Mouse (Mus musculus): ENCODE measurements around the gene Nol6. TPM values are rescaled to one million over a fixed set of nuclear protein-coding genes. Genes with fewer than 3 reads are reported as not detected.

Gene Nol6
- polyA plus RNA-seq, 1 experiment from 2014 or later, result 30.0 TPM

GRCm38 (mm10) chr4:41115074-41115473 is 9.2 kb downstream of the Nol6 start:
- Histone ChIP-seq H3K4me2 (no peak overlapping the region), H3K9me3 (no peaks in the 10 kb centered on the region), H3K27me3 (no peaks in the 10 kb centered on the region), H3K9ac (no peak overlapping the region), H3K4me3 (replicated peaks) (no peak overlapping the region), H3K4me1 (no peaks in the 10 kb centered on the region), H3K27ac (no peak overlapping the region), H3K36me3 (replicated peaks) (peaks cover 61% of the 10 kb centered on the region)
- 94% methylated on average over 6 of the region's 6 CpGs for WGBS
- no peak for ATAC-seq (ENCODE audit: low FRiP score)

- H3K4me2 ChIP-seq, result no peak overlapping the region
- H3K4me1 ChIP-seq, result no peaks in the 10 kb centered on the region
- ATAC-seq (ENCODE audit: low FRiP score), result no peak
- no peaks in the 10 kb centered on the region for H3K9me3 ChIP-seq
- H3K27me3 ChIP-seq, result no peaks in the 10 kb centered on the region
- no peak overlapping the region for H3K27ac ChIP-seq
- H3K36me3 ChIP-seq (replicated peaks), result peaks cover 55% of the 10 kb centered on the region
- H3K4me3 ChIP-seq (replicated peaks), result no peak overlapping the region
- WGBS, result 84% methylated on average over 8 of the region's 9 CpGs
- no peak overlapping the region for H3K9ac ChIP-seq
These were observed 9.7 kb downstream of the Nol6 start for GRCm38 (mm10) chr4:41114358-41115070.

- Histone ChIP-seq H3K4me3 (replicated peaks) (no peak overlapping the region), H3K4me2 (no peak overlapping the region), H3K27me3 (0 out of 2 replicates have a peak, but pooled peaks cover 3% of the 10 kb centered on the region), H3K9me3 (no peaks in the 10 kb centered on the region), H3K27ac (no peak overlapping the region), H3K36me3 (replicated peaks) (peaks cover under 1% of the 10 kb centered on the region; the same call in 1 of the 2 replicates), H3K9ac (no peak overlapping the region), H3K4me1 (peaks cover 4% of the 10 kb centered on the region; the same call in 1 of the 2 replicates)
- WGBS, result 87% methylated on average over 10 of the region's 10 CpGs
- ATAC-seq (ENCODE audit: low FRiP score), result no peak
These were observed 15.4 kb downstream of the Nol6 start for GRCm38 (mm10) chr4:41108717-41109425.

- Histone ChIP-seq H3K36me3 (replicated peaks) (no peaks in the 10 kb centered on the region; the same call in 1 of the 2 replicates), H3K27ac (no peak overlapping the region), H3K27me3 (0 out of 2 replicates have a peak, but pooled peaks cover 3% of the 10 kb centered on the region), H3K9me3 (no peaks in the 10 kb centered on the region), H3K4me1 (peaks cover 4% of the 10 kb centered on the region; the same call in 1 of the 2 replicates), H3K4me3 (replicated peaks) (no peak overlapping the region), H3K4me2 (no peak overlapping the region), H3K9ac (no peak overlapping the region)
- no peak for ATAC-seq (ENCODE audit: low FRiP score)
- 69% methylated on average over 4 of the region's 4 CpGs for WGBS
These were observed 16.8 kb downstream of the Nol6 start for GRCm38 (mm10) chr4:41107440-41107839.

GRCm38 (mm10) chr4:41102901-41103300 is 21.4 kb downstream of the Nol6 start:
- Histone ChIP-seq H3K4me2 (no peak overlapping the region), H3K36me3 (replicated peaks) (no peaks in the 10 kb centered on the region), H3K9ac (no peak overlapping the region), H3K4me1 (peaks cover 13% of the 10 kb centered on the region), H3K27ac (no peak overlapping the region), H3K4me3 (replicated peaks) (no peak overlapping the region), H3K9me3 (no peaks in the 10 kb centered on the region), H3K27me3 (peaks cover 19% of the 10 kb centered on the region)
- ATAC-seq (ENCODE audit: low FRiP score), result no peak

GRCm38 (mm10) chr4:41100986-41101385 is 23.3 kb downstream of the Nol6 start:
- Histone ChIP-seq H3K4me1 (peaks cover 13% of the 10 kb centered on the region), H3K4me3 (replicated peaks) (no peak overlapping the region), H3K27ac (no peak overlapping the region), H3K4me2 (no peak overlapping the region), H3K9ac (no peak overlapping the region), H3K27me3 (peaks cover 38% of the 10 kb centered on the region), H3K36me3 (replicated peaks) (no peaks in the 10 kb centered on the region), H3K9me3 (no peaks in the 10 kb centered on the region)
- WGBS, result 43% methylated on average over 1 of the region's 1 CpGs
- ATAC-seq (ENCODE audit: low FRiP score), result no peak

- peaks cover 42% of the 10 kb centered on the region for H3K27me3 ChIP-seq
- peaks cover 13% of the 10 kb centered on the region for H3K4me1 ChIP-seq
- 0 out of 2 replicates have a peak, but pooled peaks have one; percentile 20 for ATAC-seq (ENCODE audit: low FRiP score)
- no peak overlapping the region for H3K27ac ChIP-seq
- no peaks in the 10 kb centered on the region for H3K36me3 ChIP-seq (replicated peaks)
- peak overlapping the region; percentile 42; the same call in 1 of the 2 replicates for H3K9ac ChIP-seq
- no peaks in the 10 kb centered on the region for H3K9me3 ChIP-seq
- H3K4me2 ChIP-seq, result peak overlapping the region; percentile 86
- WGBS, result 20% methylated on average over 11 of the region's 11 CpGs
- peak overlapping the region; percentile 45 for H3K4me3 ChIP-seq (replicated peaks)
These were observed 25.7 kb downstream of the Nol6 start for GRCm38 (mm10) chr4:41098577-41098951.

- under 1% methylated on average over 42 of the region's 42 CpGs for WGBS
- H3K27me3 ChIP-seq, result peaks cover 42% of the 10 kb centered on the region
- H3K4me2 ChIP-seq, result peak within 1 kb of the TSS; percentile 86
- H3K4me1 ChIP-seq, result peaks cover 13% of the 10 kb centered on the region
- no peak within 1 kb of the TSS for H3K27ac ChIP-seq
- no peaks in the 10 kb centered on the region for H3K36me3 ChIP-seq (replicated peaks)
- H3K9ac ChIP-seq, result peak within 1 kb of the TSS; percentile 42; the same call in 1 of the 2 replicates
- 0 out of 2 replicates have a peak, but pooled peaks have one; percentile 30 for ATAC-seq (ENCODE audit: low FRiP score)
- H3K9me3 ChIP-seq, result no peaks in the 10 kb centered on the region
- peak within 1 kb of the TSS; percentile 45 for H3K4me3 ChIP-seq (replicated peaks)
These were observed 26.2 kb downstream of the Nol6 start, which contains the start of gene Aqp3 for GRCm38 (mm10) chr4:41097871-41098576. Gene Aqp3, minus strand, starts transcription at chr4:41098183.

- no peak overlapping the region for H3K4me3 ChIP-seq (replicated peaks)
- no peak overlapping the region for H3K9ac ChIP-seq
- H3K4me2 ChIP-seq, result peak overlapping the region; percentile 86
- no peaks in the 10 kb centered on the region for H3K36me3 ChIP-seq (replicated peaks)
- 39% methylated on average over 13 of the region's 13 CpGs for WGBS
- no peaks in the 10 kb centered on the region for H3K9me3 ChIP-seq
- H3K4me1 ChIP-seq, result peaks cover 13% of the 10 kb centered on the region
- H3K27ac ChIP-seq, result no peak overlapping the region
- H3K27me3 ChIP-seq, result peaks cover 42% of the 10 kb centered on the region
- no peak for ATAC-seq (ENCODE audit: low FRiP score)
These were observed 26.9 kb downstream of the Nol6 start for GRCm38 (mm10) chr4:41097381-41097780.

- peaks cover 13% of the 10 kb centered on the region for H3K4me1 ChIP-seq
- H3K9ac ChIP-seq, result no peak overlapping the region
- no peak overlapping the region for H3K4me3 ChIP-seq (replicated peaks)
- H3K36me3 ChIP-seq (replicated peaks), result no peaks in the 10 kb centered on the region
- peaks cover 39% of the 10 kb centered on the region for H3K27me3 ChIP-seq
- H3K9me3 ChIP-seq, result no peaks in the 10 kb centered on the region
- no peak for ATAC-seq (ENCODE audit: low FRiP score)
- WGBS, result 73% methylated on average over 5 of the region's 5 CpGs
- H3K27ac ChIP-seq, result no peak overlapping the region
- no peak overlapping the region for H3K4me2 ChIP-seq
These were observed 27.5 kb downstream of the Nol6 start for GRCm38 (mm10) chr4:41096794-41097193.

- H3K4me3 ChIP-seq (replicated peaks), result no peak overlapping the region
- peaks cover 13% of the 10 kb centered on the region for H3K4me1 ChIP-seq
- no peaks in the 10 kb centered on the region for H3K36me3 ChIP-seq (replicated peaks)
- no peak overlapping the region for H3K27ac ChIP-seq
- H3K4me2 ChIP-seq, result no peak overlapping the region
- ATAC-seq (ENCODE audit: low FRiP score), result no peak
- peaks cover 39% of the 10 kb centered on the region for H3K27me3 ChIP-seq
- no peaks in the 10 kb centered on the region for H3K9me3 ChIP-seq
- WGBS, result 74% methylated on average over 8 of the region's 8 CpGs
- H3K9ac ChIP-seq, result no peak overlapping the region; the same call in 1 of the 2 replicates
These were observed 28.1 kb downstream of the Nol6 start for GRCm38 (mm10) chr4:41096169-41096568.

GRCm38 (mm10) chr4:41094361-41094760 is 29.9 kb downstream of the Nol6 start:
- Histone ChIP-seq H3K27ac (no peak overlapping the region), H3K4me1 (peaks cover 13% of the 10 kb centered on the region), H3K9me3 (no peaks in the 10 kb centered on the region), H3K9ac (no peak overlapping the region), H3K4me2 (no peak overlapping the region), H3K36me3 (replicated peaks) (no peaks in the 10 kb centered on the region), H3K4me3 (replicated peaks) (no peak overlapping the region), H3K27me3 (peaks cover 37% of the 10 kb centered on the region)
- 77% methylated on average over 9 of the region's 9 CpGs for WGBS
- ATAC-seq (ENCODE audit: low FRiP score), result no peak
